8 mouse cellular contexts compared by ENCODE assay signal in the genomic region with DNA sequence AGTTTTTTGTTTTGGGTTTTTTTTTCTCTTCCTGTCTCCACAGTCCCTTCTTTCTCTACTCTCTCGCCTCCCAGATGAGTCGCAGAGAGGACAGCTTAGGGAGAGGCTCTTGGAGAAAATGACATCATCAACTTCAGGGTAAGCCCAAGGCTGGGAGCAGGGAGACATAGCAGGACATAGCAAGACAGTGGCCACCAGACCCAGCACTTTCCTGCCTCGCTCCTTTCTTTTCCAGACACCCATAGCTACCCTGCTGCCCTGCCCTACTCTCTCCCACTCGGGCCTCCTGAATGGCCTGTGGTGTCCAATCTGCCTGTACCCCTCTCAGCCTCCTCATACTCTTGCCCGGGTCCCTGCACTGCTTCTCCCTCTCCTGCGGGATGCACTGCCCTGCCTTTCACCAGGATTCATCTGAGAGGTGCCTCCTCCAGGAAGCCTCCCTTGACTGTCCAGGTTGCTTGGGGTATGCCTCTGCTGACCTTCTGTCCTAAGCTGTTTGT.
DNase-seq lines count a peak whose midpoint lies in the region; ATAC-seq lines count a peak whose summit lies in the region.
"Had no signal": no experiment of that assay in that cellular context is flagged by ENCODE, and none has a peak within 500 bp of the region (broad histone marks: within the 10 kb centered on the region; RNA-seq: fewer than 3 reads in every experiment).

No protein-coding gene starts in this region.

- no peak overlapping the region for H3K4me3 ChIP-seq in hindbrain, embryonic 13.5 days
- no peak overlapping the region for H3K4me3 ChIP-seq in hindbrain, embryonic 12.5 days
- H3K4me3 ChIP-seq in neural tube, embryonic 11.5 days (ENCODE audit: low read depth, low read length): no peak overlapping the region
- H3K4me3 ChIP-seq in neural tube, embryonic 15.5 days (replicated peaks): no peak overlapping the region
- H3K4me3 ChIP-seq in heart, embryonic 14.5 days (ENCODE audit: control insufficient read depth in 1 of 2, insufficient read depth in 1 of 2, low read depth in 1 of 2, low read length in 2 of 2): no peak overlapping the region
- H3K4me3 ChIP-seq in stomach, embryonic 16.5 days (replicated peaks; ENCODE audit: low read length): no peak overlapping the region
- H3K4me3 ChIP-seq: erythroblast, embryonic 14.5 days had no signal

- H3K4me1 ChIP-seq in hindbrain, embryonic 13.5 days (replicated peaks): peaks cover 36% of the 10 kb centered on the region
- H3K4me1 ChIP-seq in hindbrain, embryonic 12.5 days: peaks cover 29% of the 10 kb centered on the region
- H3K4me1 ChIP-seq in neural tube, embryonic 11.5 days (ENCODE audit: control insufficient read depth, insufficient read depth, low read length): peaks cover 11% of the 10 kb centered on the region
- H3K4me1 ChIP-seq in neural tube, embryonic 15.5 days: peaks cover 37% of the 10 kb centered on the region
- H3K4me1 ChIP-seq in heart, embryonic 14.5 days (ENCODE audit: control insufficient read depth in 2 of 2, insufficient read depth in 2 of 2, low read length in 2 of 2): peaks cover 17 to 23% of the 10 kb centered on the region in 2 experiments
- peaks cover 16% of the 10 kb centered on the region; the same call in 1 of the 2 replicates for H3K4me1 ChIP-seq in stomach, embryonic 16.5 days (ENCODE audit: control insufficient read depth, insufficient read depth, low read length)

- H3K36me3 ChIP-seq in hindbrain, embryonic 13.5 days: no peaks in the 10 kb centered on the region
- no peaks in the 10 kb centered on the region for H3K36me3 ChIP-seq in hindbrain, embryonic 12.5 days
- no peaks in the 10 kb centered on the region for H3K36me3 ChIP-seq in neural tube, embryonic 11.5 days (ENCODE audit: control insufficient read depth, insufficient read depth, low read length)
- no peaks in the 10 kb centered on the region for H3K36me3 ChIP-seq in neural tube, embryonic 15.5 days
- H3K36me3 ChIP-seq in heart, embryonic 14.5 days (ENCODE audit: control insufficient read depth, insufficient read depth, low read length): no peaks in the 10 kb centered on the region
- no peaks in the 10 kb centered on the region for H3K36me3 ChIP-seq in stomach, embryonic 16.5 days (ENCODE audit: control insufficient read depth, insufficient read depth, low read length)

- no peak overlapping the region for H3K9ac ChIP-seq in hindbrain, embryonic 13.5 days
- H3K9ac ChIP-seq in hindbrain, embryonic 12.5 days: no peak overlapping the region
- no peak overlapping the region for H3K9ac ChIP-seq in neural tube, embryonic 11.5 days (ENCODE audit: low read length)
- no peak overlapping the region for H3K9ac ChIP-seq in neural tube, embryonic 15.5 days (replicated peaks)
- peak overlapping the region; percentile 30; the same call in 1 of the 2 replicates for H3K9ac ChIP-seq in heart, embryonic 14.5 days (ENCODE audit: low read length)
- H3K9ac ChIP-seq in stomach, embryonic 16.5 days (ENCODE audit: low read length): no peak overlapping the region; the same call in 1 of the 2 replicates

- 0 out of 2 replicates have a peak, but pooled peaks cover 2% of the 10 kb centered on the region for H3K27me3 ChIP-seq in hindbrain, embryonic 13.5 days
- H3K27me3 ChIP-seq in hindbrain, embryonic 12.5 days: no peaks in the 10 kb centered on the region
- no peaks in the 10 kb centered on the region for H3K27me3 ChIP-seq in neural tube, embryonic 11.5 days (ENCODE audit: control insufficient read depth, insufficient read depth, low read length)
- H3K27me3 ChIP-seq in neural tube, embryonic 15.5 days (replicated peaks): no peaks in the 10 kb centered on the region
- no peaks in the 10 kb centered on the region for H3K27me3 ChIP-seq in heart, embryonic 14.5 days (ENCODE audit: control insufficient read depth, insufficient read depth, low read length)
- H3K27me3 ChIP-seq in stomach, embryonic 16.5 days (ENCODE audit: control insufficient read depth, insufficient read depth, low read length): no peaks in the 10 kb centered on the region

- H3K9me3 ChIP-seq in hindbrain, embryonic 13.5 days: no peaks in the 10 kb centered on the region
- no peaks in the 10 kb centered on the region for H3K9me3 ChIP-seq in hindbrain, embryonic 12.5 days (replicated peaks)
- no peaks in the 10 kb centered on the region for H3K9me3 ChIP-seq in neural tube, embryonic 11.5 days (ENCODE audit: control insufficient read depth, low read length)
- H3K9me3 ChIP-seq in neural tube, embryonic 15.5 days (replicated peaks): no peaks in the 10 kb centered on the region
- H3K9me3 ChIP-seq in heart, embryonic 14.5 days (ENCODE audit: control insufficient read depth, low read length): no peaks in the 10 kb centered on the region
- H3K9me3 ChIP-seq in stomach, embryonic 16.5 days (replicated peaks; ENCODE audit: control insufficient read depth, low read length): no peaks in the 10 kb centered on the region

- ATAC-seq in hindbrain, embryonic 13.5 days (ENCODE audit: low FRiP score): no peak
- no peak for ATAC-seq in hindbrain, embryonic 12.5 days (ENCODE audit: low FRiP score)
- peak; percentile 44; the same call in 1 of the 2 replicates for ATAC-seq in neural tube, embryonic 11.5 days (ENCODE audit: insufficient read depth, low FRiP score, low TSS enrichment)
- no peak for ATAC-seq in neural tube, embryonic 15.5 days (ENCODE audit: low FRiP score)
- 0 out of 2 replicates have a peak, but pooled peaks have one; percentile 14 for ATAC-seq in heart, embryonic 14.5 days (ENCODE audit: insufficient number of reproducible peaks, insufficient read depth, low FRiP score, low read depth)
- ATAC-seq in stomach, embryonic 16.5 days (ENCODE audit: insufficient read depth, low FRiP score): no peak

- peak overlapping the region; percentile 3; the same call in 1 of the 2 replicates for H3K27ac ChIP-seq in hindbrain, embryonic 13.5 days
- H3K27ac ChIP-seq in hindbrain, embryonic 12.5 days: no peak overlapping the region
- H3K27ac ChIP-seq in neural tube, embryonic 11.5 days (ENCODE audit: low read depth, low read length): no peak overlapping the region
- H3K27ac ChIP-seq in neural tube, embryonic 15.5 days (replicated peaks): no peak overlapping the region
- 0 out of 4 replicates have a peak overlapping the region, but pooled peaks of 1 of the 2 experiments have one; percentile 27 for H3K27ac ChIP-seq in heart, embryonic 14.5 days (replicated peaks in 1 of 2; ENCODE audit: control insufficient read depth in 1 of 2, insufficient read depth in 1 of 2, low read depth in 2 of 2, low read length in 2 of 2)
- H3K27ac ChIP-seq in stomach, embryonic 16.5 days (ENCODE audit: low read length): 0 out of 2 replicates have a peak overlapping the region, but pooled peaks have one; percentile 23

- H3K4me2 ChIP-seq in hindbrain, embryonic 13.5 days: no peak overlapping the region
- H3K4me2 ChIP-seq in hindbrain, embryonic 12.5 days (replicated peaks): no peak overlapping the region
- no peak overlapping the region for H3K4me2 ChIP-seq in neural tube, embryonic 11.5 days (ENCODE audit: low read depth)
- no peak overlapping the region for H3K4me2 ChIP-seq in neural tube, embryonic 15.5 days
- H3K4me2 ChIP-seq in heart, embryonic 14.5 days (ENCODE audit: low read length): no peak overlapping the region
- no peak overlapping the region for H3K4me2 ChIP-seq in stomach, embryonic 16.5 days (ENCODE audit: low read depth, low read length)

- no peak for DNase-seq in neural tube, embryonic 11.5 days (ENCODE audit: low spot score)
- no peak for DNase-seq in T-cell, adult 2 months (ENCODE audit: low spot score)

- 67% methylated on average over 6 of the region's 6 CpGs for WGBS in hindbrain, embryonic 13.5 days
- WGBS in hindbrain, embryonic 12.5 days: 74% methylated on average over 6 of the region's 6 CpGs
- WGBS in neural tube, embryonic 11.5 days: 74% methylated on average over 6 of the region's 6 CpGs
- WGBS in neural tube, embryonic 15.5 days: 84% methylated on average over 6 of the region's 6 CpGs
- WGBS in heart, embryonic 14.5 days: 36% methylated on average over 6 of the region's 6 CpGs
- 56% methylated on average over 6 of the region's 6 CpGs for WGBS in stomach, embryonic 16.5 days

Comparison
In these comparisons a context has a peak if more than half of its experiments do, and no peak if none do; other contexts are left out.
1. ATAC-seq: peak in neural tube, embryonic 11.5 days (single experiment) and heart, embryonic 14.5 days (single experiment); none in hindbrain, embryonic 13.5 days (single experiment), hindbrain, embryonic 12.5 days (single experiment), neural tube, embryonic 15.5 days (single experiment) and stomach, embryonic 16.5 days (single experiment).
2. H3K27ac ChIP-seq: peak in hindbrain, embryonic 13.5 days (single experiment) and stomach, embryonic 16.5 days (single experiment); none in hindbrain, embryonic 12.5 days (single experiment), neural tube, embryonic 11.5 days (single experiment) and neural tube, embryonic 15.5 days (single experiment).